10 mouse cellular contexts compared by ENCODE assay signal in genomic region chr15:82040650-82041049, GRCm38 (mm10). TPM values are rescaled to one million over a fixed set of nuclear protein-coding genes. Genes with fewer than 3 reads are reported as not detected.
A peak's percentile ranks its signal among the peaks of the same experiment; 100 is the strongest.
DNase-seq lines count a peak whose midpoint lies in the region; ATAC-seq and TF ChIP-seq lines count a peak whose summit lies in the region.
"Had no signal": no experiment of that assay in that cellular context is flagged by ENCODE, and none has a peak within 500 bp of the region (broad histone marks: within the 10 kb centered on the region; RNA-seq: fewer than 3 reads in every experiment).

No protein-coding gene starts in this region.

- H3K9me3 ChIP-seq in heart, embryonic 10.5 days: no peaks in the 10 kb centered on the region
- H3K9me3 ChIP-seq: embryonic facial prominence, embryonic 12.5 days; liver, embryonic 15.5 days had no signal

- H3K27ac ChIP-seq in heart, adult 2 months: no peak overlapping the region
- no peak overlapping the region for H3K27ac ChIP-seq in heart, embryonic 10.5 days
- H3K27ac ChIP-seq: embryonic facial prominence, embryonic 12.5 days; liver, embryonic 15.5 days had no signal

- intact Hi-C loops in heart, adult 2 months (cut with DNase I): loop anchor here (2.0 kb wide), 1 partner anchor 80 kb away; the partner anchor contains the start of gene Pmm1

- no peaks in the 10 kb centered on the region for H3K27me3 ChIP-seq in heart, adult 2 months (ENCODE audit: control insufficient read depth, insufficient read depth, low read length)
- no peaks in the 10 kb centered on the region for H3K27me3 ChIP-seq in heart, embryonic 10.5 days (ENCODE audit: insufficient read depth, poor library complexity, severe bottlenecking)
- H3K27me3 ChIP-seq: embryonic facial prominence, embryonic 12.5 days; liver, embryonic 15.5 days had no signal

- DNase-seq in heart, adult 2 months: peak in 1 of 2 experiments; percentile 26
- no peak for DNase-seq in heart, embryonic 10.5 days (ENCODE audit: low spot score)
- DNase-seq in A20 (ENCODE audit: low read depth, low spot score) (peak; percentile 72), NIH3T3 (ENCODE audit: low read depth) (peak; percentile 77)
- DNase-seq in embryo, embryonic 11 days: peak; percentile 67
- DNase-seq in kidney, postnatal 10 days: peak; percentile 65
- peak; percentile 81 for DNase-seq in thymus, postnatal 14 days

- H3K36me3 ChIP-seq in heart, adult 2 months (ENCODE audit: control insufficient read depth, insufficient read depth, low read length): no peaks in the 10 kb centered on the region; the same call in 1 of the 2 replicates
- peaks cover 67% of the 10 kb centered on the region for H3K36me3 ChIP-seq in heart, embryonic 10.5 days

- H3K79me2 ChIP-seq in heart, adult 2 months (replicated peaks; ENCODE audit: control insufficient read depth, insufficient read depth, low read length): no peaks in the 10 kb centered on the region

- peak; percentile 79 for ATAC-seq in megakaryocyte, adult 5-6 weeks (ENCODE audit: poor library complexity, severe bottlenecking)

- no peak for TF ChIP-seq POLR2A in heart, adult 2 months (IDR thresholded peaks at IDR 0.05; ENCODE audit: insufficient read depth, low read depth, low read length)

- peak; percentile 93 for TF ChIP-seq CTCF in heart, adult 2 months (IDR thresholded peaks at IDR 0.05)

- TF ChIP-seq EP300 in heart, adult 2 months (IDR thresholded peaks at IDR 0.05; ENCODE audit: insufficient read depth, low read depth, low read length): 0 out of 2 replicates have a peak, but pooled peaks have one; percentile 29

- 97% methylated on average over 1 of the region's 1 CpGs for WGBS in heart, adult 2 months
- 93% methylated on average over 1 of the region's 1 CpGs for WGBS in heart, embryonic 10.5 days

- H3K9ac ChIP-seq in heart, adult 2 months (ENCODE audit: low read depth, low read length): no peak overlapping the region
- H3K9ac ChIP-seq: embryonic facial prominence, embryonic 12.5 days; liver, embryonic 15.5 days had no signal

- H3K4me3 ChIP-seq in heart, adult 2 months: no peak overlapping the region
- no peak overlapping the region for H3K4me3 ChIP-seq in heart, embryonic 10.5 days
- H3K4me3 ChIP-seq: embryonic facial prominence, embryonic 12.5 days; liver, embryonic 15.5 days had no signal

- H3K4me1 ChIP-seq in heart, adult 2 months (ENCODE audit: control insufficient read depth, insufficient read depth, low read length): 0 out of 2 replicates have a peak, but pooled peaks cover 1% of the 10 kb centered on the region
- H3K4me1 ChIP-seq in heart, embryonic 10.5 days: peaks cover 4% of the 10 kb centered on the region; the same call in 1 of the 2 replicates

RNA-seq across cellular contexts. Expression of gene Snu13, which starts 6.7 kb away (rescaled TPM):
- total RNA-seq in heart, adult 2 months (2021): 10 to 100 TPM; 49.5 to 52.7 TPM
- polyA plus RNA-seq in heart, adult 2 months (2012; rRNA removed): 49.5 and 66.6 TPM in 2 replicates
- polyA plus RNA-seq in heart, embryonic 10.5 days (2016; fragmentation: Nextera tagmentation; extraction: Ambion mirVana): 217 and 292 TPM in 2 replicates
- 104 and 106 TPM in 2 replicates for total RNA-seq in megakaryocyte, adult 5-6 weeks (2015)
- total RNA-seq in megakaryocyte, adult 5-6 weeks (2017): 79.1 and 80.3 TPM in 2 replicates

RNA-seq across cellular contexts. Expression of gene Desi1, which starts 7.0 kb away (rescaled TPM):
- total RNA-seq in heart, adult 2 months (2021): 10 to 100 TPM; 21.4 to 27.7 TPM
- polyA plus RNA-seq in heart, adult 2 months (2012; rRNA removed): 20.1 and 23.1 TPM in 2 replicates
- polyA plus RNA-seq in heart, embryonic 10.5 days (2016; fragmentation: Nextera tagmentation; extraction: Ambion mirVana): 26.7 and 27.5 TPM in 2 replicates
- 19.1 and 26.3 TPM in 2 replicates for total RNA-seq in megakaryocyte, adult 5-6 weeks (2015)
- 2.6 and 3.9 TPM in 2 replicates for total RNA-seq in megakaryocyte, adult 5-6 weeks (2017)

RNA-seq across cellular contexts. Expression of gene 4930407I10Rik, which starts 18.3 kb away (rescaled TPM):
- total RNA-seq in heart, adult 2 months (2021): not detected
- polyA plus RNA-seq in heart, adult 2 months (2012; rRNA removed): not detected in 2 replicates
- polyA plus RNA-seq in heart, embryonic 10.5 days (2016; fragmentation: Nextera tagmentation; extraction: Ambion mirVana): not detected in 2 replicates
- not detected in 2 replicates for total RNA-seq in megakaryocyte, adult 5-6 weeks (2015)
- not detected in 2 replicates for total RNA-seq in megakaryocyte, adult 5-6 weeks (2017)
- polyA plus RNA-seq: liver, embryonic 15.5 days had no signal

RNA-seq across cellular contexts. Expression of gene Mei1, which starts 29.1 kb away (rescaled TPM):
- not detected for total RNA-seq in heart, adult 2 months (2021)
- polyA plus RNA-seq in heart, adult 2 months (2012; rRNA removed): not detected in 2 replicates
- 0.05 TPM in 1 of 2 replicates, not detected in the other for polyA plus RNA-seq in heart, embryonic 10.5 days (2016; fragmentation: Nextera tagmentation; extraction: Ambion mirVana)
- not detected in 2 replicates for total RNA-seq in megakaryocyte, adult 5-6 weeks (2015)
- not detected in 2 replicates for total RNA-seq in megakaryocyte, adult 5-6 weeks (2017)
- polyA plus RNA-seq: liver, embryonic 15.5 days had no signal

RNA-seq across cellular contexts. Expression of gene Xrcc6, which starts 53.0 kb away (rescaled TPM):
- 10 to 100 TPM; 18.9 to 24.3 TPM for total RNA-seq in heart, adult 2 months (2021)
- 18.6 and 20.3 TPM in 2 replicates for polyA plus RNA-seq in heart, adult 2 months (2012; rRNA removed)
- polyA plus RNA-seq in heart, embryonic 10.5 days (2016; fragmentation: Nextera tagmentation; extraction: Ambion mirVana): 98.6 and 99.8 TPM in 2 replicates
- total RNA-seq in megakaryocyte, adult 5-6 weeks (2015): 28.8 and 36.2 TPM in 2 replicates
- total RNA-seq in megakaryocyte, adult 5-6 weeks (2017): 82.5 and 83.2 TPM in 2 replicates
